Mouse (Mus musculus) ES-E14 (cell line): Measurements from ENCODE around the gene Naa60. TPM values are rescaled to one million over a fixed set of nuclear protein-coding genes. Genes with fewer than 3 reads are reported as not detected.

Experiments used
- DNase-seq: peaks from one replicate; pipeline ENCODE4 v3.0.0-alpha.2; 2013; ENCODE audit warnings: low read depth, low spot score
- H3K27ac ChIP-seq: 2 replicates; pipeline ENCODE4 v1.5.1; 2012; ENCODE audit warnings: low read depth, mild to moderate bottlenecking, low read length, moderate library complexity, mixed read lengths; ENCODE audit not compliant: poor library complexity, insufficient read depth, severe bottlenecking
- H3K36me3 ChIP-seq: 2 replicates; pipeline ENCODE4 v1.6.1; 2012; ENCODE audit warnings: mild to moderate bottlenecking, low read length, moderate library complexity, mixed read lengths; ENCODE audit not compliant: control insufficient read depth, poor library complexity, insufficient read depth, severe bottlenecking
- H3K4me1 ChIP-seq, 2 experiments: fragments of 150-350 bp in 1 of 2; sonication (generic) in 1 of 2; 2 replicates each; pipeline ENCODE4 v1.6.1; 2012; ENCODE audit warnings: low read length in 2 of 2, mild to moderate bottlenecking in 1 of 2, mixed read lengths in 1 of 2; ENCODE audit not compliant: control insufficient read depth in 2 of 2, insufficient read depth in 2 of 2, poor library complexity in 1 of 2
- H3K4me3 ChIP-seq, 2 experiments: fragments of 150-350 bp in 1 of 2; sonication (generic) in 1 of 2; 2 replicates each; pipeline ENCODE4 v1.5.1; 2012; ENCODE audit warnings: low read length in 2 of 2, low read depth in 1 of 2, mild to moderate bottlenecking in 1 of 2, mixed read lengths in 1 of 2; ENCODE audit not compliant: insufficient read depth in 1 of 2, poor library complexity in 1 of 2, severe bottlenecking in 1 of 2
- H3K9ac ChIP-seq: 2 replicates; pipeline ENCODE4 v1.6.1; 2012; ENCODE audit warnings: low read depth, mild to moderate bottlenecking, low read length, mixed read lengths; ENCODE audit not compliant: poor library complexity, insufficient read depth, severe bottlenecking
- H3K9me3 ChIP-seq: fragments of 150-350 bp; sonication (generic); 2 replicates; pipeline ENCODE4 v1.6.1; 2012; ENCODE audit warnings: low read depth, mild to moderate bottlenecking, low read length; ENCODE audit not compliant: control insufficient read depth, insufficient read depth
- CHD2 ChIP-seq: IDR thresholded peaks from 2 replicates; pipeline ENCODE4 v1.6.1; 2014; ENCODE audit warnings: mild to moderate bottlenecking, low read depth, low read length, inconsistent platforms
- HCFC1 ChIP-seq: IDR thresholded peaks from 2 replicates; pipeline ENCODE4 v1.6.1; 2012; ENCODE audit warnings: low read length, inconsistent platforms, borderline replicate concordance; ENCODE audit not compliant: insufficient read depth
- MAFK ChIP-seq: IDR thresholded peaks from 2 replicates; pipeline ENCODE4 v1.6.1; 2014; ENCODE audit warnings: mild to moderate bottlenecking, low read depth, low read length, inconsistent platforms; ENCODE audit not compliant: insufficient read depth
- ZC3H11A ChIP-seq: IDR thresholded peaks from 2 replicates; pipeline ENCODE4 v1.6.1; 2012; ENCODE audit warnings: low read depth, mild to moderate bottlenecking, inconsistent platforms, low read length, borderline replicate concordance
- ZNF384 ChIP-seq: IDR thresholded peaks from 2 replicates; pipeline ENCODE4 v1.6.1; 2012; ENCODE audit warnings: low read depth, low read length, inconsistent platforms
- in situ Hi-C, 2 experiments: fragments of 600-800 bp; cut with MboI; formaldehyde crosslinking; loops; one replicate each; pipeline ENCODE4 v1.15.1; 2025; ENCODE audit warnings: low sequenced_read_pairs in 2 of 2, inconsistent platforms in 1 of 2; ENCODE audit not compliant: unreplicated experiment in 2 of 2
- total RNA-seq: library from RNA; depleted of rRNA; stranded (reverse); fragments of 300-350 nt; gene quantifications from 2 replicates; pipeline ENCODE4 v1.2.3, GENCODE M21; 2012; rRNA removed

Gene Naa60
- 16.8 and 17.4 TPM in 2 replicates for total RNA-seq

GRCm38 (mm10) chr16:3872216-3873047, at the start of gene Naa60:
Naa60 (plus strand) TSS chr16:3872375.
- DNase-seq, result peak; percentile 96
- TF ChIP-seq ZNF384 (no peak), HCFC1 (0 out of 2 replicates have a peak, but pooled peaks have one; percentile 58), CHD2 (peak; percentile 55; the same call in 1 of the 2 replicates)
- Histone ChIP-seq H3K9ac (peak within 1 kb of the TSS; percentile 83), H3K4me1 (peaks cover 3 to 6% of the 10 kb centered on the region in 2 experiments; a peak in 2 of 4 replicates), H3K27ac (0 out of 2 replicates have a peak within 1 kb of the TSS, but pooled peaks have one; percentile 14), H3K36me3 (peaks cover 3% of the 10 kb centered on the region; the same call in 1 of the 2 replicates), H3K4me3 (peak within 1 kb of the TSS; percentile 75 to 95), H3K9me3 (no peaks in the 10 kb centered on the region)
- in situ Hi-C loops, result no loop called here

- no peak overlapping the region for H3K27ac ChIP-seq
- no peak overlapping the region for H3K4me3 ChIP-seq
- DNase-seq, result no peak
- in situ Hi-C loops, result no loop called here
- no peaks in the 10 kb centered on the region for H3K36me3 ChIP-seq
- no peaks in the 10 kb centered on the region for H3K4me1 ChIP-seq
- H3K9ac ChIP-seq, result no peak overlapping the region
- no peak for TF ChIP-seq ZNF384
- no peaks in the 10 kb centered on the region for H3K9me3 ChIP-seq
Measured at GRCm38 (mm10) chr16:3828021-3828420, 44.2 kb upstream of the Naa60 start.

- in situ Hi-C loops, result no loop called here
- H3K4me1 ChIP-seq, result no peaks in the 10 kb centered on the region
- H3K9ac ChIP-seq, result no peak overlapping the region
- no peaks in the 10 kb centered on the region for H3K36me3 ChIP-seq
- no peak for TF ChIP-seq CHD2
- TF ChIP-seq MAFK, result no peak
- no peak for TF ChIP-seq ZNF384
- no peak for TF ChIP-seq HCFC1
- TF ChIP-seq ZC3H11A, result no peak
- no peak overlapping the region for H3K27ac ChIP-seq
- no peak for DNase-seq
- H3K9me3 ChIP-seq, result no peaks in the 10 kb centered on the region
- no peak overlapping the region for H3K4me3 ChIP-seq
Measured at GRCm38 (mm10) chr16:3829727-3830126, 42.4 kb upstream of the Naa60 start.

- H3K4me1 ChIP-seq, result no peaks in the 10 kb centered on the region
- no peak within 1 kb of the TSS for H3K27ac ChIP-seq
- H3K4me3 ChIP-seq, result no peak within 1 kb of the TSS
- 0 out of 2 replicates have a peak, but pooled peaks have one; percentile 11 for TF ChIP-seq ZC3H11A
- no peak for TF ChIP-seq HCFC1
- H3K9ac ChIP-seq, result no peak within 1 kb of the TSS
- in situ Hi-C loops, result no loop called here
- no peak for DNase-seq
- no peaks in the 10 kb centered on the region for H3K9me3 ChIP-seq
- no peaks in the 10 kb centered on the region for H3K36me3 ChIP-seq
Measured at GRCm38 (mm10) chr16:3830588-3831109, 41.5 kb upstream of the Naa60 start, which contains the start of gene Olfr15. Olfr15 (plus strand) TSS chr16:3830878.
